Mouse (Mus musculus) forebrain, embryonic 14.5 days (tissue): ENCODE results near the gene Grtp1. TPM values are rescaled to one million over a fixed set of nuclear protein-coding genes. Genes with fewer than 3 reads are reported as not detected.

Experiments
- ATAC-seq: fragments of 200-750 bp; cut with Nextera tagmentation; 2 replicates; pipeline ENCODE4 v1.8.0; 2017; ENCODE audit warnings: mild to moderate bottlenecking, moderate library complexity
- DNase-seq: peaks from one replicate; pipeline ENCODE4 v3.0.0-alpha.2; 2015; ENCODE audit warnings: low spot score
- H3K27ac ChIP-seq: fragments of 300-500 bp; sonication (generic); 2 replicates; pipeline ENCODE4 v1.5.1; 2014; ENCODE audit warnings: low read depth, mild to moderate bottlenecking, control low read depth, low read length, moderate library complexity
- H3K27me3 ChIP-seq: fragments of 300-500 bp; sonication (generic); replicated peaks from 2 replicates; pipeline ENCODE4 v1.6.1; 2014; ENCODE audit warnings: low read length, control low read depth, mixed read lengths; ENCODE audit not compliant: control insufficient read depth, insufficient read depth
- H3K36me3 ChIP-seq: fragments of 300-500 bp; sonication (generic); 2 replicates; pipeline ENCODE4 v1.6.1; 2014; ENCODE audit warnings: low read length, control low read depth; ENCODE audit not compliant: control insufficient read depth, insufficient read depth
- H3K4me1 ChIP-seq: fragments of 300-500 bp; sonication (generic); 2 replicates; pipeline ENCODE4 v1.6.1; 2014; ENCODE audit warnings: antibody characterized with exemption, low read length, control low read depth; ENCODE audit not compliant: control insufficient read depth, insufficient read depth
- H3K4me2 ChIP-seq: fragments of 300-500 bp; sonication (generic); 2 replicates; pipeline ENCODE4 v1.6.1; 2014; ENCODE audit warnings: mild to moderate bottlenecking, control low read depth, low read length
- H3K4me3 ChIP-seq: fragments of 300-500 bp; sonication (generic); 2 replicates; pipeline ENCODE4 v1.5.1; 2014; ENCODE audit warnings: low read depth, low read length, control low read depth
- H3K9ac ChIP-seq: fragments of 300-500 bp; sonication (generic); 2 replicates; pipeline ENCODE4 v1.6.1; 2014; ENCODE audit warnings: mild to moderate bottlenecking, low read length, control low read depth, moderate library complexity
- H3K9me3 ChIP-seq: fragments of 300-500 bp; sonication (generic); replicated peaks from 2 replicates; pipeline ENCODE4 v1.6.1; 2016; ENCODE audit warnings: low read length, control low read depth, mixed read lengths; ENCODE audit not compliant: control insufficient read depth
- WGBS: fragments of 180-500 bp; shearing (Covaris S2); extraction: QIAGEN DNeasy Blood & Tissue Kit; methylation state at CpG from one replicate; pipeline ENCODE4 v1.1.7; 2014; 5-methylcytosine and 5-hydroxymethylcytosine counted together
- polyA plus RNA-seq: library from polyadenylated mRNA; unstranded; fragments of >200 nt; fragmentation: Nextera tagmentation; extraction: Ambion mirVana; gene quantifications from 2 replicates; pipeline ENCODE4 v1.2.1, GENCODE M21; 2014

The Grtp1 gene
- polyA plus RNA-seq, 1 experiment from 2014 or later, result 27.6 TPM

DNA sequence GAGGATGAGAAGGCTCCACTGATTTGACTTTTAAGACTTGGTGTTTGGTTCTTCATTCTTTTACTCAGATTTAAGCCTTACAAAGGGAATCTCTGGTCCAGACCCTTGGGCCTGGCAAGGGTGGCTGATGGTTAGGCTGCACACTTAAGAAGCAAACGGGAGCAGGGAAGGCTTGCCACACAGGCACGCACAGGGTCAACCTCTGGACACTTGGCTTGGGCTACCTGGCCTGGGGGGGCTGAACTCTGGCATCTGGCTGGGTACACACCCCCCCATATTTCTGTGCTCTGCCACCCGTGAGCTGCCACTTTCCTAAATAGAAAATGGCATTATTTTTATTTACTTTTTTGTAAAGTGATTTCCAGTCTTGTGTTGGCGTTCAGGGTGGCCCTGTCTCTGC is 25.6 kb downstream of the Grtp1 start:
- DNase-seq (no peak), ATAC-seq (no peak)
- Histone ChIP-seq H3K36me3 (peaks cover 90% of the 10 kb centered on the region), H3K4me1 (no peaks in the 10 kb centered on the region), H3K4me2 (no peak overlapping the region), H3K27me3 (no peaks in the 10 kb centered on the region), H3K27ac (no peak overlapping the region), H3K9me3 (no peaks in the 10 kb centered on the region), H3K4me3 (no peak overlapping the region), H3K9ac (no peak overlapping the region)
- 88% methylated on average over 4 of the region's 4 CpGs for WGBS

DNA sequence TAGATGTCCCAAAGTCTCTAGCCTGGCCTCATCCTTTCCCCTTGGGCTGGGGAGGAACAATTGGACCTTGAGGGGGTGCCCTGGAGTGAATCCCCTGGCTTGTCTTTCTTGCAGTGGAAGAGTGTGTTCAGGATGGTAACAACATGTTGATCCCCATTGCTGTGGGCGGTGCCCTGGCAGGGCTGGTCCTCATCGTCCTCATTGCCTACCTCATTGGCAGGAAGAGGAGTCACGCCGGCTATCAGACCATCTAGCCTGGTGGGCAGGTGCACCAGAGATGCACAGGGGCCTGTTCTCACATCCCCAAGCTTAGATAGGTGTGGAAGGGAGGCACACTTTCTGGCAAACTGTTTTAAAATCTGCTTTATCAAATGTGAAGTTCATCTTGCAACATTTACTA is 26.1 kb downstream of the Grtp1 start:
- no peak for ATAC-seq
- no peaks in the 10 kb centered on the region for H3K4me1 ChIP-seq
- WGBS, result 88% methylated on average over 4 of the region's 4 CpGs
- H3K27ac ChIP-seq, result no peak overlapping the region
- peaks cover 95% of the 10 kb centered on the region for H3K36me3 ChIP-seq
- H3K27me3 ChIP-seq, result no peaks in the 10 kb centered on the region
- H3K4me3 ChIP-seq, result no peak overlapping the region
- no peak overlapping the region for H3K4me2 ChIP-seq
- no peak overlapping the region for H3K9ac ChIP-seq
- no peak for DNase-seq
- H3K9me3 ChIP-seq, result no peaks in the 10 kb centered on the region

DNA sequence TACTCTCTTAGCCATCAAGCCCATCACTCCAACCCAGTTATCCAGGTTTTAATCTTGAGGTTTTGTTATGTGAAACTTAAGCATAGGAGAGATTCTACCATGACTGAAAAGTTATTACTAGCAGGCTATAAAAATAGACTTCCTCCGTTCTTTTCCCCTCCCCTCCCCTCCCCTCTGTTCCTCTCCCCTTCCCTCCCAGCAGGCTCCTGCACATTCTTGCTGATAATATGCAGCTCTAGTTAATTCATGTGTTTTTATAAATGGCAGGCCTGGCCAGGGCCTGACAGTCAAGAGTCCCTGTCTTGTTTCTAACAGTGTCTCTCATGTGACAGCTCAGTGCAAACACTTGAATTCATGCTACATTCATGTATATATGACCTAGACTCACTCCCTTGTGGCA is 29.9 kb downstream of the Grtp1 start:
- DNase-seq (no peak), ATAC-seq (no peak)
- H3K9me3 ChIP-seq, result no peaks in the 10 kb centered on the region
- H3K36me3 ChIP-seq, result peaks cover 93% of the 10 kb centered on the region
- H3K4me1 ChIP-seq, result no peaks in the 10 kb centered on the region
- no peaks in the 10 kb centered on the region for H3K27me3 ChIP-seq
- no peak overlapping the region for H3K27ac ChIP-seq
- whole genome bisulfite sequencing, result 70% methylated on average over 1 of the region's 1 CpGs
- H3K9ac ChIP-seq, result no peak overlapping the region
- no peak overlapping the region for H3K4me2 ChIP-seq
- H3K4me3 ChIP-seq, result no peak overlapping the region

DNA sequence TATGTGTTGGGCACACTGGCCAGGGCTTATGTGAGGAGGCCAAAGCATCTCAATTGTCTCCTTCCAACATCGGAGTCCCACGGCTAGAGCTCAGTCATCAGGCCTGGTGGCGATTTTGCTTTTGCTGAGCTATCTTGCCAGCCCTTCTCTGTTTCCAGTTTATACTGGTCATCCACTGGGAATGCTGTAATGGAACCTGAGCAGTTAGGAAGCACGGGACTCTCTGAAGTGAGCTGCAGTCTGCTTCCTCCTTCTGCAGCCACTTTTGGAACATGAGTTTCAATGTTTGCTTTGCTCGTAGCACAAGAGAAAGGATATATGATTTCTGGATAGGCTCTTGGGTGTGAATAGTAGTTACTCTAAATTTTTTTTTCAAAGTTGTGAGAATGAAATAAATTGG is 36.1 kb downstream of the Grtp1 start:
- Histone ChIP-seq H3K4me3 (no peak overlapping the region), H3K4me2 (no peak overlapping the region), H3K27me3 (no peaks in the 10 kb centered on the region), H3K36me3 (peaks cover 36% of the 10 kb centered on the region), H3K9me3 (no peaks in the 10 kb centered on the region), H3K9ac (no peak overlapping the region), H3K4me1 (peaks cover 8% of the 10 kb centered on the region), H3K27ac (no peak overlapping the region)
- WGBS, result 94% methylated on average over 5 of the region's 5 CpGs
- DNase-seq, result no peak
- ATAC-seq, result no peak

DNA sequence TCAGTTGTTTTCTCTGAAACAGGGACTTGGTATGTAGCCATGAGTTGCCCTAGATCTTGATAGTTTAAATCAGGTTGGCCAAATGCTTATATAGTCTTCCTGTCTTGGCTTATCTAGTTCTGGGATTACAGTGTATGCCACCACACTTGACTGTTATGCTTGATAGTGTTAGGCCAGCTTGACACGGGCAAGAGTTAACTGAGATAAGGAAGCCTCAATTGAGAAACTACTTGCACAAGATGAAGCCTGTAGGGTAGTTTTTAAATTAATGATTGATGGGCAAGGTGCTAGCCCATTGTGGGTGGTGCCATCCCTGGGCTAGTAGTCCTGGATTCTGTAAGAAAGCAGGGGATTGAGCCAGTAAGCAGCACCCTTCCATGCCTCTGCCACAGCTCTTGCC is 36.9 kb downstream of the Grtp1 start:
- ATAC-seq (no peak), DNase-seq (no peak)
- Histone ChIP-seq H3K4me1 (peaks cover 10% of the 10 kb centered on the region), H3K27ac (no peak overlapping the region), H3K9ac (no peak overlapping the region), H3K9me3 (no peaks in the 10 kb centered on the region), H3K4me3 (no peak overlapping the region), H3K27me3 (no peaks in the 10 kb centered on the region), H3K4me2 (no peak overlapping the region), H3K36me3 (peaks cover 28% of the 10 kb centered on the region)
- WGBS, result 82% methylated on average over 1 of the region's 1 CpGs

DNA sequence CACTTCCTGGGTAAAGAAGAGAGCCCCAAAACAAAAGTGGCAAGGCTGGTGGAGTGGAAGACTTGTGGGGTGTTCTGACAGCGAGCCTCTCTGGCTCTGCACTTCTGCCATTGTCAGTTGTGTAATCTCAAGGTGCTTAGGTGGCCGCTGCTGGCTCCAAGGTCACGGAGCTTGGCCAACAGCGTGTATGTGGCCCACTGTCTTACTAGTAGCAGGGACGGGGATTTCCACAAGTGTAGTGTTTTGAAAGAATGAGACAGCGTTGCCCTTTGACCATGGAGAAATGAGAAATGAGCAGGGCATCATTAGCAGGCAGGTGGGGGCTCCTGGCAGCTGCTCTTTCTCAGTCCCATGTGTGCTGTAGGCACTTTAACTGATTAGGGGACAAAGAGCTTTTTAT is 38.3 kb downstream of the Grtp1 start:
- peaks cover 12% of the 10 kb centered on the region for H3K4me1 ChIP-seq
- DNase-seq (no peak), ATAC-seq (no peak)
- H3K4me3 ChIP-seq, result no peak overlapping the region
- peaks cover 14% of the 10 kb centered on the region; the same call in 1 of the 2 replicates for H3K36me3 ChIP-seq
- H3K9me3 ChIP-seq, result no peaks in the 10 kb centered on the region
- H3K27ac ChIP-seq, result no peak overlapping the region
- 90% methylated on average over 6 of the region's 6 CpGs for WGBS
- H3K4me2 ChIP-seq, result no peak overlapping the region
- no peaks in the 10 kb centered on the region for H3K27me3 ChIP-seq
- no peak overlapping the region for H3K9ac ChIP-seq

DNA sequence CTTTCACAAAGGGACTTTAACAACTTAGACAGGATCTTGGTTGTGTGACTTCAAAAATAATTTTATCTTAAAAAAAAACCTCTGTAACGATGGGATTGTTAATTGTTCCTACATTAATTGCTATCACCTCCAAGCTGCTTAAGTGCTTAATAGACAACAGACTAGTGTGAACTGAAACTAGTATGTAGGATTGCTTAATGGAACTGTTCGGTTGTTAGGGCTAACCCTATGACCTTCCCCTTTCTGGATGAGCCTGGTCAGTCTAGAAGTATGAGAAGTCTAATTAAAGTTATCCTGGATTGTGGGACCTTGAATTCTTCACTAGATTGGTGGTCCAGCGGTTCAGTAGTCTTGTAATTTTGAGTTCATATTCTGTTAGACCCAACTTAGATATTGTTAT is 39.7 kb downstream of the Grtp1 start:
- Histone ChIP-seq H3K9ac (no peak overlapping the region), H3K4me1 (peaks cover 12% of the 10 kb centered on the region), H3K27ac (no peak overlapping the region), H3K27me3 (no peaks in the 10 kb centered on the region), H3K9me3 (no peaks in the 10 kb centered on the region), H3K4me2 (peak overlapping the region; percentile 82; the same call in 1 of the 2 replicates), H3K4me3 (no peak overlapping the region), H3K36me3 (0 out of 2 replicates have a peak, but pooled peaks cover 4% of the 10 kb centered on the region)
- whole genome bisulfite sequencing, result 87% methylated on average over 3 of the region's 3 CpGs
- DNase-seq (no peak), ATAC-seq (no peak)

DNA sequence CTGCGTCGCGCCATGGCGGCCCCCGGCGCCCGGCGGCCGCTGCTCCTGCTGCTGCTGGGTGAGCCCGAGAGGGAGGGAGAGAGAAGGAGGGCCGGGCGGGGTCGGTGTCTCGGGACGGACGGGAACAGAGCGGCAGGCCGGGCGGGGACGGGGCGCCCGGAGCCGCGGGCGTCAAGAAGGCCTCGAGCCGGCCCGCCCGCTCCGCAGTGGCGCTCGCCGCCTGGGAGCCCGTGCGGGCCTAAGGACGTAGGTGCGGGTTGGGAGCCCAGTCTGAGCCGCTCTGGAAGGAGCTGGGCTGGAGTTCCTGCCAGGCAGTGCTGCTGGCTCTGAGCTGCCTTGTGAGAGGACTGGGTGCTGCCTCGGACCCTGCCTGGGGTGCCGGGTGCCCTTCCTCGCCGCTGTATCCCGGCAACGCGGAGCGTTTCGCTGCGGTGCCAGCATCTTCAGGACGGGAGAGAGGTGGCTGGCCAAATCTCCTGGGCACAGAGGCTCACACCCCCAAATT is 41.0 kb downstream of the Grtp1 start:
- ATAC-seq (peak; percentile 71; the same call in 1 of the 2 replicates), DNase-seq (no peak)
- Histone ChIP-seq H3K36me3 (no peaks in the 10 kb centered on the region), H3K4me1 (peaks cover 12% of the 10 kb centered on the region), H3K4me2 (peak overlapping the region; percentile 82), H3K4me3 (peak overlapping the region; percentile 99), H3K27ac (peak overlapping the region; percentile 17; the same call in 1 of the 2 replicates), H3K9me3 (no peaks in the 10 kb centered on the region), H3K9ac (peak overlapping the region; percentile 98), H3K27me3 (no peaks in the 10 kb centered on the region)
- WGBS, result under 1% methylated on average over 39 of the region's 49 CpGs

DNA sequence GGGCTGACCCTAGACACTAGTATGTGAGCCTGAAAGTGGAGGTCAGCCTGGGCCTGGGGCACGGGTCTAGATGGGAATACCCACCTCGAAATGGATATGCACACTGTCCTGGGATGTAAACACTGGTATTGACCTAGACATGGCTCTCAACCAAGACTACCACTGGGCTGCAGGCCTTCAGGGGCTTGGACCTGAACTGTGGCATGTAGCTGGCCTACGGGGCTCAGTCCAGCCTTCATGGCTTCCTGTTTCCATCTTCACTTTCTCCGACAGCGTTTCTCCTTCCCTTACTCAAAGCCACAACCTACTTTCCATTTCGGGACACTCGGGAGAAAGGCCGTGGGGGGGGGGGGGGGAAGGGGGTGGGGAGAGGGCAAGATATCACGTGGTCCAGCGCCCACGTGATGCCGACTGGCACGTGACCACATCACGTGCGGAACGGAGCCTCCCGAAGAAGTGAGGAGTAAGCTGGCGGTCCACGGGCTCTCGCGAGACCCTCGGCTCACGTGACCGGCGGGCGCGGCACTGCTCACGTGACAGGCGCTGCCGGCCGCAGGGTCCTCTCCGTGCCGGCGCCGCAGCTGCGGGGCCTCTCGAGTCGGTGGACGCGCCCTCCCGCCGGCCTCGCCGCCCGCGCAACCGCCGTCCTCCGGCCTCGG is 41.6 kb downstream of the Grtp1 start, which contains the start of gene Lamp1:
TSS of gene Lamp1 (plus strand) at position 444 of the 659 bp plus-strand sequence.
- H3K4me3 ChIP-seq, result peak within 1 kb of the TSS; percentile 99
- H3K27me3 ChIP-seq, result no peaks in the 10 kb centered on the region
- 2% methylated on average over 23 of the region's 50 CpGs for WGBS
- H3K9me3 ChIP-seq, result no peaks in the 10 kb centered on the region
- H3K4me2 ChIP-seq, result peak within 1 kb of the TSS; percentile 82
- H3K27ac ChIP-seq, result peak within 1 kb of the TSS; percentile 58; the same call in 1 of the 2 replicates
- H3K36me3 ChIP-seq, result no peaks in the 10 kb centered on the region
- H3K9ac ChIP-seq, result peak within 1 kb of the TSS; percentile 98
- DNase-seq (peak; percentile 100), ATAC-seq (peak; percentile 99)
- H3K4me1 ChIP-seq, result peaks cover 12% of the 10 kb centered on the region
